Mouse (Mus musculus): ENCODE data around the gene 9430097D07Rik.
A peak's percentile ranks its signal among the peaks of the same experiment; 100 is the strongest.

The 9430097D07Rik gene

DNA sequence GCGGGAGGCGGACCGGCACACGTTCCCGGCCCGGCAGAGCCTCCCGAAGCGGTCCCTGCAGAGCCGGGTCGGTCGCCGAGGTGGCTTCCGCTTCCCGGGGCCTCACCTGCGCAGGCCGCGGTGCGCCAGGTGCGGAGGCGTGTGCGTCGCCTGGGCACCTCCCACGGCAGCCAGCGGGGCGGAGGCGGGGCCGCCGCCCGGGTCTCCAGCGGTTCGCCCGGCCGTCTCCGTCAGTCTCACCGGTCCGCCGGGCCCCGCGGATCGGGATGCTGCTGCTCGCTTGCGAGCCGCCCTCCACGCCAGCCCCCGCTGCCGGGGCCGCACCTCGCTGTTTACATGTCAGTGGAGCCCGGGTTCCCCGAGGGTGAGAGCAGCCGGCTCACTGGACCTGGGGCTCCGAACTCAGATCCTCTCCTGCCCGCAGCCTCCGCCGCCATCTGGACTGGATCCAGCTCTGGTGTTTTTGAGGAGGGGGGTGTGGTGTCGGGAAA, 39.9 kb downstream of the 9430097D07Rik start:
- peak; percentile 76 for DNase-seq (ENCODE audit: low read depth, low spot score)

DNA sequence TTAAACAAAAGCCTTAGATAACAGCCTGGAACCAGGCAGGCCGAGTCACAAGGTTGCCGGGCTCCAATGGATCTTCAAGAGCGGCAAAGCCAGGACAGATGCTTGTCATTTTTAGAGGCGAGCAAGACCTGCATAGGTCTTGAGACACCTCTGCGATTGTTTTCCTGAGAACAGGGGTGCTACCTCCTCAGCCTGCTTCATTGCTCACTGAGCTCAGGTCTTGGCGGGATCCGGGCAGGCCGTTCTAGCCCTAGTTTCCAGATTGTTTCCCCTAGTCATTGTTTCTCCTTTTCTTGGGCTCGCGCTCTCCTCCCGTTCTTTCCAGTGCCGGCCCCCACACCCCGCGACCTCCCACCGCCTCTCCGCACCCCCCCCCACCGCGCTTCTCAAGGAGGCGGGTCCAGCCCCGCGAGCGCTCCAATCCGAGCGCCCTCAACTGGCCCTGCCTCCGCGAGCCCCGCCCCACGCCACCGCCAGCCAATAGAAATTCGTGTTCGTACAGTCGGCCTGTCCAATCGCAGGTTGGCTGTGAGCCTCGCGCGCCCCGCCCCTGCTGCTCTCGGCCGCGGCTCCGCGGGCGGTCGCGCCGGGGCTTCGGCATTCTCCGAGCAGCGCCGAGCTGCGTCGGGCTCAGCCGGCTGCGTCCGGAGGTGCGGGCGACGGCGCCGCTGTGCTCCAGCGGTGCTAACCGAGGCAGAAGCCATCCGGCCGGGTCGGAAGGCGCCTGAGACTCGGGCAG, 40.6 kb downstream of the 9430097D07Rik start, which contains the start of gene Fam102a:
Gene Fam102a (plus strand): TSS at position 600 of the 739 bp plus-strand sequence.
- DNase-seq (ENCODE audit: low read depth, low spot score), result peak; percentile 99

DNA sequence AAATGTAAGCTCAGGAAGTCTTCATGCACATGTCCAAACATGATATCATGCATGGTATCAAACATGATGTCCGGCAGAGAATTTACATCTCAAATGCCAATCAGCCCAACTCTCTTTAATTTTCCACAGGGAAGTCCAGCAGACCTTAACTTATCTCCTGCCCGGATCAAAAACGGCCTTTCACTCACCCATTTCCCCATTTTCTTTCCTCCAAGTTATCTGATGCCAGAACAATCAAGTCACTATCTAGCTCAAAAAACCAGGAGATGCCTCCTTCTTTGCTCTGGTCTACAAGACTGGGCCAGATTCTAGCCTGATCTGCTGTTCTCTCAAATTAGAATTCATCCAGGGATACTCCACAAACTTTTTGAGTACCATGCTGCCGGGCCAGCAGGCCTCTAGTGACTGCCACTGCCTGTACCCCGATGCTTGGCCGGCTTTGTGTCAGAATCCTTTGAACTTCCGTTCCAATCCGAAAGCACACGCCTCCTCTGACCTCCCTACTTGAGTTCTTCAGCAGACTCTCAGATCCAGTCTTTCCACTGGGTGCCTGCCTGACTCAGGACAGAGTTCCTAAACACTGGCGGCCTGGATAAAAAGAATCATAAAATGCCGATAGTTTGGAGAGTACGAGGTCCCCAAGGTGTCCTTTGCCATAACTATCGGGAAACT, 41.3 kb downstream of the 9430097D07Rik start:
- DNase-seq (ENCODE audit: low read depth, low spot score), result peak; percentile 69

DNA sequence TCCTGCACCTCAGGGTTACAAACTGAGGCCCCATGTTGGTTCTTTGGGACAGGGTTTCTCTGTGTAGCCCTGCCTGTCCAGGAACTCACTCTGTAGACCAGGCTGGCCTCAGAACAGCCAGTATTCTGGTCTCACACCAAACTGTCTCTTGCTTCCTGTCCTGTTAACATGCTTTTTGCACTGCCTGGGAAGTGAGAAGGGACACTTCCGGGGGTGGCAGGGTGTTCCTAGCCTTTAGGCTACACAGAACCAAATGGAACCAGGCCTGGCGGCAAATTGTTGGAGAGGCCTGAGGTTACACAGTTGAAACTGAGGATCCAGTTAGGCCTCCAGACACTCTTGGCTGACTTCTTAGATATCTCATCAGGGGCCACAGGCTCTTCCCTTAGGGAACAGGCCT, 42.3 kb downstream of the 9430097D07Rik start:
- DNase-seq (ENCODE audit: low read depth, low spot score), result no peak

DNA sequence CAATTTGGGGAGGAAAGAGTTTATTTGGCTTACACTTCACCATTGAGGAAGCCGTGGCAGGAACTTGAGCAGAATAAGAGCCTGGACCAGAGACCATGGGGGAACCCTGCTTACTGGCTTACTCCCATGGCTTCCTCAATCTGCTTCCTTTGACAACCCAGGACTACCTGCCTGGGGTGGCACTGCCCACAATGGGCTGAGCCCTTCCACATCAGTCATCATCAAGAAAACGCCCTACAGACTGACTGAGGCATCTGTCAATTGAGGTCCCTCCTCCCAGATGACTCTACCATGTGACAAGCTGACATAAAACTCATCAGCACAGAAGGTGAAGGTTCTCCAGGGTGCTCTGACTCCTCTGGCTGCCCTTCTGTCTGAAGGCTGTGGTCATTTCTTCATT, 45.0 kb downstream of the 9430097D07Rik start:
- no peak for DNase-seq (ENCODE audit: low read depth, low spot score)

DNA sequence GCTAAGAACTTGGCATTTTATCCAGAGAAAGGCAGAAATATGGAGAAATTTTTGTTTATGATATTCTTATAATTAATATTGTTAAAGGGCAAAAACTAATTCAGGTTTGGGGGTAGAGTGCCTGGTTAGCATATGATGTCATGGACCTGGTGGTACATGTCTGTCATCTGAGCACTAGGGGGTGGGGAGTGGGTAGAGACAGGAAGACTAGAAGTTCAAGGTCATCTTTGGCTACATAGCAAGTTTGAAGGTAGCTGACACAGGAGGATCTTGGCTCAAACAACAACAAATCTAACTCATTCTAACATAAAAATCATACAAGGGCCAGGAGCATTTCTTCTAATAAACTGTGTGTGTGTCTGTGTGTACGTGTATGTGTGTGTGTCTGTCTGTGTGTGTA, 47.2 kb downstream of the 9430097D07Rik start:
- no peak for DNase-seq (ENCODE audit: low read depth, low spot score)

DNA sequence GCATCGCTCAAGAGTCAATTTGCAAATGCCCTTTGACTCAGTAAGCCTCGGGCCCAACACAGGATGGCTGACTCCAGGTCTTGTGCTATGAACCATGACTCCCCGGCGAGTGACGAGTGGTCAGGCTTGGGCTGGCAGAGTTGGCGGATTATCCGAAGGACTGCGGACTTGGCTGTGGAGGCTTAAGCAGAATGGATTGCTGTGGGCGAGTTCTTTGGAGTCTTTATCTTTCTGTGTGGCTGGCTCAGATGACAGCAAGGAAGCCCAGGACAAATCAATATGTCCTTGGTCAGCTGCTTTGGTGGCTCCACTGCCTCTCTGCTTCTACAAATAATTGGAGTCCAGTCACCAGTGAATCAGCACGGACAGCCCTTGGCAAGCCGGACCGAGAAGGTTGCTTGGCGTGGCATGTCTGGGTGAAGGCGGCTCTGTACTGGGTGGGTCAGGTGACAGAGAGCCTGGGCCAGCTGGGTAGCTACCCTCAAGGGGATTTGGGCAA, 48.0 kb downstream of the 9430097D07Rik start:
- DNase-seq (ENCODE audit: low read depth, low spot score), result peak; percentile 41

DNA sequence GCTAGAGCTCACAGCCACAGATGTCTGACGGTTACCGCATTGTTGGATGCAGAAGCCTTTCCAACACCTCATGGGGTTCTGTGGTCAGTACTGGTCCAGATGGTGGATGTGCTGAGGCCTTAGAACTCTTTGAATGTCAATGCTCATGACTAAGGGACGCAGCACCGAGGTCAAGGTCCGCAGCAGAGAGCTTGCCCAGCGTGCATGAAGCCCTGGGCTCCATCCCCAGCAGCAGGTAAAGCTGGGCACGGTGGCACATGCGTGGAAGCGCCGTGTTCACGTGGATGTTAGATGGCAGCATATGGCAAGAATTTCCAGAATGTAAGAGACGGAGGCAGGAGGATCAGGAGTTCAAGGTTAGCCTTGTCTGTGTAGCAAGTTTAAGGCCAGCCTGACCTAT, 49.7 kb downstream of the 9430097D07Rik start:
- DNase-seq (ENCODE audit: low read depth, low spot score), result no peak

DNA sequence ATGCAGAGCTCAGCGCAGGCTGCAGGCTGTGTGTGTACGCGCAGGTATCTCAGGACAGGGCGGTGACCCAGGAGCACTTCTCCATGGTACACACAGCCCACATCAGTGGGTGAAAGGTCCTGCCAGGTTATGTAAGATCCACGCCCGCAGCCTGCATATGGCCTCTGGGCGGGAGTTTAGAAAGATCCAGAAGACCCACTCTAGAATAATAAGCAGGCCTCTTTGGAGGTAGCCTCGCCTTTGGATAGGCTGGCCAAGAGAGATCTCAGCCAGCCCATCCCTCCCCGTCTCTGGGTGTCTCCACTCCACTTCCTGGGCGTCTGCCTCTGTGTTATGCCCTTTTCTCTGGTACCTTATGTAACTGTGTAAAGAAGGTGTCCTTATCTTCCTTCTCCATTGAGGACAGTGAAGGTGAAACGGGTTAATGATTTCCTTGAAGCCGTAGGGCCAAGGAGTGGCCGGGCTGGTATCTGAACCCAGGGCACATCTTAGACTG, 50.9 kb downstream of the 9430097D07Rik start:
- no peak for DNase-seq (ENCODE audit: low read depth, low spot score)

Measured in brain, adult 2 months (tissue).